Mouse (Mus musculus) testis, adult 2 months (tissue): ENCODE measurements at regions not wholly inside any gene's neighbourhood (a gene's known extent, or its start where the extent isn't known, plus 50 kb on each side); places are given as distances from the start of the nearest gene placed in this dataset.
A peak's percentile ranks its signal among the peaks of the same experiment; 100 is the strongest.

ENCODE experiments used
- CTCF ChIP-seq: fragments of 200-500 bp; IDR thresholded peaks from 2 replicates; pipeline ENCODE4 v1.5.1; 2012; ENCODE audit warnings: low read depth, mild to moderate bottlenecking, inconsistent platforms, low read length, moderate library complexity; ENCODE audit not compliant: control insufficient read depth, insufficient read depth, insufficient replicate concordance
- POLR2A ChIP-seq: fragments of 200-500 bp; IDR thresholded peaks from 2 replicates; pipeline ENCODE4 v1.6.1; 2012; ENCODE audit warnings: low read depth, mild to moderate bottlenecking, inconsistent platforms, low read length, moderate library complexity; ENCODE audit not compliant: control insufficient read depth

GRCm38 (mm10) chr3:157717313-157717921 is 150.7 kb downstream of the Ptger3 start:
- TF ChIP-seq POLR2A (no peak), CTCF (peak; percentile 61; the same call in 1 of the 2 replicates)
